Mouse (Mus musculus): Measurements from ENCODE around the gene Tnfrsf8. TPM values are rescaled to one million over a fixed set of nuclear protein-coding genes. Genes with fewer than 3 reads are reported as not detected.
"Not testable (repeated sequence)": the region's sequence is repeated elsewhere in the genome, so short reads cannot be mapped to it uniquely, and the experiment has no call there.

Gene Tnfrsf8
- polyA plus RNA-seq (2014; fragmentation: Nextera tagmentation; extraction: Ambion mirVana), result not detected in 2 replicates

- H3K4me1 ChIP-seq (ENCODE audit: control insufficient read depth, insufficient read depth, low read length), result no peaks in the 10 kb centered on the region
- H3K27me3 ChIP-seq (ENCODE audit: control insufficient read depth, insufficient read depth, low read length), result no peaks in the 10 kb centered on the region
- H3K4me3 ChIP-seq (ENCODE audit: low read depth, low read length), result no peak within 1 kb of the TSS
- no peak for ATAC-seq (ENCODE audit: low read depth)
- no peak within 1 kb of the TSS for H3K27ac ChIP-seq (ENCODE audit: low read depth, low read length)
- no peaks in the 10 kb centered on the region for H3K36me3 ChIP-seq (ENCODE audit: control insufficient read depth, insufficient read depth, low read length)
- no peak within 1 kb of the TSS for H3K4me2 ChIP-seq (ENCODE audit: low read depth, low read length)
- WGBS, result 3% methylated on average over 24 of the region's 24 CpGs
- H3K9me3 ChIP-seq (ENCODE audit: control insufficient read depth, low read length), result no peaks in the 10 kb centered on the region
- H3K9ac ChIP-seq (replicated peaks; ENCODE audit: low read depth, low read length), result no peak within 1 kb of the TSS
Observed at GRCm38 (mm10) chr4:145314836-145315467, at the start of gene Tnfrsf8. Gene Tnfrsf8 (minus strand): TSS chr4:145315164.

DNA sequence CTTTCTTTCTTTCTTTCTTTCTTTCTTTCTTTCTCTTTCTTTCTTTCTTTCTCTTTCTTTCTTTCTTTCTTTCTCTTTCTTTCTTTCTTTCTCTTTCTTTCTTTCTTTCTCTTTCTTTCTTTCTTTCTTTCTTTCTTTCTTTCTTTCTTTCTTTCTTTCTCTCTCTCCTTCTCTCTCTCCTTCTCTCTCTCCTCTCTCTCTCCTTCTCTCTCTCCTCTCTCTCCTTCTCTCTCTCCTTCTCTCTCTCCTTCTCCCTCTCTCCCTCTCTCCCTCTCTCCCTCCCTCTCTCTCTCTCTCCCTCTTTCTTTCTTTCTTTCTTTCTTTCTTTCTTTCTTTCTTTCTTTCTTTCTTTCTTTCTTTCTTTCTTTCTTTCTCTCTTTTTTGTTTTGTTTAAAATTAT, 46.7 kb upstream of the Tnfrsf8 start:
- not testable (repeated sequence) for H3K4me1 ChIP-seq (ENCODE audit: control insufficient read depth, insufficient read depth, low read length); H3K9ac ChIP-seq (replicated peaks; ENCODE audit: low read depth, low read length); H3K27me3 ChIP-seq (ENCODE audit: control insufficient read depth, insufficient read depth, low read length); ATAC-seq (ENCODE audit: low read depth); H3K36me3 ChIP-seq (ENCODE audit: control insufficient read depth, insufficient read depth, low read length); H3K4me2 ChIP-seq (ENCODE audit: low read depth, low read length); H3K27ac ChIP-seq (ENCODE audit: low read depth, low read length); H3K4me3 ChIP-seq (ENCODE audit: low read depth, low read length); H3K9me3 ChIP-seq (ENCODE audit: control insufficient read depth, low read length)

GRCm38 (mm10) chr4:145361065-145361464, 46.1 kb upstream of the Tnfrsf8 start:
- H3K4me3 ChIP-seq (ENCODE audit: low read depth, low read length), result no peak overlapping the region
- ATAC-seq (ENCODE audit: low read depth), result no peak
- H3K4me1 ChIP-seq (ENCODE audit: control insufficient read depth, insufficient read depth, low read length), result no peaks in the 10 kb centered on the region
- no peak overlapping the region for H3K4me2 ChIP-seq (ENCODE audit: low read depth, low read length)
- no peak overlapping the region for H3K27ac ChIP-seq (ENCODE audit: low read depth, low read length)
- H3K36me3 ChIP-seq (ENCODE audit: control insufficient read depth, insufficient read depth, low read length), result no peaks in the 10 kb centered on the region
- WGBS, result 11% methylated on average over 12 of the region's 12 CpGs
- no peak overlapping the region for H3K9ac ChIP-seq (replicated peaks; ENCODE audit: low read depth, low read length)
- no peaks in the 10 kb centered on the region for H3K9me3 ChIP-seq (ENCODE audit: control insufficient read depth, low read length)
- no peaks in the 10 kb centered on the region for H3K27me3 ChIP-seq (ENCODE audit: control insufficient read depth, insufficient read depth, low read length)

DNA sequence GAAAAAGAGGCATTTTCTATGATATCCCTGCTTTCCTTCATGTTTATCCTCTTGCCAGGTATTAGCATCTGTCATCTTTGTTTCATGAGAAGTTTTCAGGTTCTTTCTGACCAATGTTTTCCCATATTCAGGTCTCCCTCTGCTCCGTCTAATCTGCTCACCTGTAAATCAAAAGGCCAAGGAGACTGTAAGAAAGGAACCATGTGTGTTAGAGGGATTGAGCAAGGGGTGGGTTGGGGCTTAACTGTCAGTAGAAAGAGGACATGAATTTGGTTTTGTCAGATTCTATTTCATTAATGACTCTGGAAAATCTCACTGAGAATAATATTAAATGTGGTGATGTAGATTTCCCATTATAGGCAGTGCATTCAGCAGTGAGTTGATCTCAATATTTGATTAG, 45.6 kb upstream of the Tnfrsf8 start:
- H3K9ac ChIP-seq (replicated peaks; ENCODE audit: low read depth, low read length), result no peak overlapping the region
- no peak overlapping the region for H3K27ac ChIP-seq (ENCODE audit: low read depth, low read length)
- H3K4me2 ChIP-seq (ENCODE audit: low read depth, low read length), result no peak overlapping the region
- H3K4me1 ChIP-seq (ENCODE audit: control insufficient read depth, insufficient read depth, low read length), result no peaks in the 10 kb centered on the region
- no peak overlapping the region for H3K4me3 ChIP-seq (ENCODE audit: low read depth, low read length)
- WGBS, result 81% methylated on average over 1 of the region's 1 CpGs
- H3K9me3 ChIP-seq (ENCODE audit: control insufficient read depth, low read length), result no peaks in the 10 kb centered on the region
- H3K27me3 ChIP-seq (ENCODE audit: control insufficient read depth, insufficient read depth, low read length), result no peaks in the 10 kb centered on the region
- no peak for ATAC-seq (ENCODE audit: low read depth)
- H3K36me3 ChIP-seq (ENCODE audit: control insufficient read depth, insufficient read depth, low read length), result no peaks in the 10 kb centered on the region

DNA sequence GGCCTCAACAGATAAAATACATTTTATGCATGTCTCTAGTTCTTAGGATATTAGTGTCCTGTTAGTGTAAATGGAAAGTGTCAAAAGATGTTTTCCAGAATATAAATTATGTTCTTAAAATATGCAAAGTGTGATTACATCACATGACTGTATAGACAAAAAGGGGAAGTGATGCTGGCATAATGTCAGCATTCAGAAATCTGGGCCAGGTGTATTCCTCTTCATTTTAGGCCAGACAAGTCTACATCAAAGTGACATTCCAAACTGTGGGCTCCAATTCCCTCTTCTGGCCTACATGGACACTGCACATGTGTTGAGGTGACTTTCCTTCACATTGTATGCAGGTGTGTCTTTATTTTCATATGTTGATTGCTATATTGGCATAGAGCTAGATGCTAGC, 41.3 kb upstream of the Tnfrsf8 start:
- H3K4me3 ChIP-seq (ENCODE audit: low read depth, low read length), result no peak overlapping the region
- H3K9me3 ChIP-seq (ENCODE audit: control insufficient read depth, low read length), result no peaks in the 10 kb centered on the region
- no peak overlapping the region for H3K9ac ChIP-seq (replicated peaks; ENCODE audit: low read depth, low read length)
- H3K27ac ChIP-seq (ENCODE audit: low read depth, low read length), result no peak overlapping the region
- H3K27me3 ChIP-seq (ENCODE audit: control insufficient read depth, insufficient read depth, low read length), result no peaks in the 10 kb centered on the region
- H3K36me3 ChIP-seq (ENCODE audit: control insufficient read depth, insufficient read depth, low read length), result no peaks in the 10 kb centered on the region
- ATAC-seq (ENCODE audit: low read depth), result no peak
- no peaks in the 10 kb centered on the region for H3K4me1 ChIP-seq (ENCODE audit: control insufficient read depth, insufficient read depth, low read length)
- H3K4me2 ChIP-seq (ENCODE audit: low read depth, low read length), result no peak overlapping the region

DNA sequence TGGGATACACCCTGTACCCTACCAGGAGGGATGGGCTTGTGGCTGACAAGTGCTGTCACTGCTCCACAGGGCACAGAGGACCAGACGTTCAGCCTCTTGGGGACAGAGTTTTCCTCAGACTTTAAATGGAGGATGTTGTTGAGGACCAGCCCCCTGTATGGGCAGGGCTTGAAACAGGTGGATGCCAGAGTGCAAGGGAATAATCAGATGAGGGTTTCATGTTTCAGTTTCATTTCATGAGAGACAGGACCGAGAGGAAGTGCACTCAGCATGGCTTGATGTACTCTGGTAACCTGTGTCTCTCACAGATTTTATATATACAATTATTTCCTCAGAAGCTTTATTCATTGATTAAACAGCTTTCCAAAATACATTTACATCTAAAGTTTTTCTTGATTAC, 38.9 kb upstream of the Tnfrsf8 start:
- Histone ChIP-seq H3K27me3 (ENCODE audit: control insufficient read depth, insufficient read depth, low read length) (no peaks in the 10 kb centered on the region), H3K9ac (replicated peaks; ENCODE audit: low read depth, low read length) (no peak overlapping the region), H3K4me3 (ENCODE audit: low read depth, low read length) (no peak overlapping the region), H3K36me3 (ENCODE audit: control insufficient read depth, insufficient read depth, low read length) (no peaks in the 10 kb centered on the region), H3K9me3 (ENCODE audit: control insufficient read depth, low read length) (no peaks in the 10 kb centered on the region), H3K4me2 (ENCODE audit: low read depth, low read length) (no peak overlapping the region), H3K4me1 (ENCODE audit: control insufficient read depth, insufficient read depth, low read length) (no peaks in the 10 kb centered on the region), H3K27ac (ENCODE audit: low read depth, low read length) (no peak overlapping the region)
- ATAC-seq (ENCODE audit: low read depth), result no peak
- 57% methylated on average over 2 of the region's 2 CpGs for WGBS

DNA sequence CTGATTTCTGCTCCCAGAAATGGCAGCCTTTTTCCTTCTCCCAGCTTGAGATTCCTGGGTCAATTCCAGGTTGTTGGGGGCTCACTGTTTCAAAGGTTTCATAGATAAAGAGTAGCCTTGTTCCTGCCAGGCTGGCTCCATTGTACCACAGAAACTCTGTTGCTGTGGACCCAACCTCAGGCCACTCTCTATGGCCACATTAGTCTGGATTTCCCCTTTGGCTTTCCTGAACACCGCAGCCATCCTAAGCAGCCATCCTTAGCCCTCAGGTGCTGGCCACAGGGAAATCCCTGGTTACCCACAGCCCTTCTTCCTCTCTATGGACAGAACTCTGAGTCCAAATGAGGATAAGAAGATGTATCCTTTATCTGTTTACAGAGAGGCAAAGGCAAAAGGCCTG, 30.0 kb upstream of the Tnfrsf8 start:
- Histone ChIP-seq H3K36me3 (ENCODE audit: control insufficient read depth, insufficient read depth, low read length) (no peaks in the 10 kb centered on the region), H3K4me1 (ENCODE audit: control insufficient read depth, insufficient read depth, low read length) (no peaks in the 10 kb centered on the region), H3K9me3 (ENCODE audit: control insufficient read depth, low read length) (no peaks in the 10 kb centered on the region), H3K4me3 (ENCODE audit: low read depth, low read length) (no peak overlapping the region), H3K27ac (ENCODE audit: low read depth, low read length) (no peak overlapping the region), H3K4me2 (ENCODE audit: low read depth, low read length) (no peak overlapping the region), H3K9ac (replicated peaks; ENCODE audit: low read depth, low read length) (no peak overlapping the region), H3K27me3 (ENCODE audit: control insufficient read depth, insufficient read depth, low read length) (no peaks in the 10 kb centered on the region)
- ATAC-seq (ENCODE audit: low read depth), result no peak
- 96% methylated on average over 1 of the region's 1 CpGs for WGBS

GRCm38 (mm10) chr4:145341879-145342809, 27.2 kb upstream of the Tnfrsf8 start:
- Histone ChIP-seq H3K9ac (replicated peaks; ENCODE audit: low read depth, low read length) (no peak overlapping the region), H3K27ac (ENCODE audit: low read depth, low read length) (no peak overlapping the region), H3K4me2 (ENCODE audit: low read depth, low read length) (no peak overlapping the region), H3K9me3 (ENCODE audit: control insufficient read depth, low read length) (no peaks in the 10 kb centered on the region), H3K27me3 (ENCODE audit: control insufficient read depth, insufficient read depth, low read length) (no peaks in the 10 kb centered on the region), H3K36me3 (ENCODE audit: control insufficient read depth, insufficient read depth, low read length) (no peaks in the 10 kb centered on the region), H3K4me3 (ENCODE audit: low read depth, low read length) (no peak overlapping the region), H3K4me1 (ENCODE audit: control insufficient read depth, insufficient read depth, low read length) (no peaks in the 10 kb centered on the region)
- ATAC-seq (ENCODE audit: low read depth), result no peak
- WGBS, result 90% methylated on average over 6 of the region's 6 CpGs
